21 mouse cellular contexts compared by ENCODE assay signal in the genomic region with DNA sequence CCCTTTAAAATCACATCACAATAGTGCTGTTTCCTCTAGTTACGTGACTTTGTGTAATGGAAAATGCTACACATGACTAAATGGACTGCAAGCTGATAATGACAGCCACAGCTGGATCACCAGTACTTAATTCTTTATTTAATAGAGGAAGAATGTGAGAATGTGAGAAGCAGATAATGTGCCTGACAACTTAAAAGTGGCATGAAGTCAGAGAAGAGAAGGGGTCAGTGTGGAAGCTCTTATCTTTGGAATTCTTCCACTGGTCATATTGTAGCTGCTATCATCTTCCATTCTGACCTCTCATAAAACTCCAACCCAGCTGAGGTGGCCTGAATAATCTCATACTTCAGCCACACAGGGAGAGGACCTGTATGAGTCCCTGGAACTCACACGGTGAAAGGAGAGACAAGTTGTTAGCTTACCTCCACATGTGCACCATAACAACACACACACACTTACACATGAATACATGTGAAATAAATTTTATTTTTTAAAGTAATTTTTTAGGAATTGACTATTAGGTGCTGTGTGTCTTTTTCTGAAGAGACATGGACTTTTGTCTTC.
"Had no signal": no experiment of that assay in that cellular context is flagged by ENCODE, and none has a peak within 500 bp of the region (broad histone marks: within the 10 kb centered on the region; RNA-seq: fewer than 3 reads in every experiment).

No protein-coding gene starts in this region.

- H3K4me2 ChIP-seq: limb, embryonic 13.5 days; liver, embryonic 15.5 days; midbrain, embryonic 13.5 days; neural tube, embryonic 13.5 days; stomach, embryonic 15.5 days had no signal

- H3K9me3 ChIP-seq: limb, embryonic 10.5 days; limb, embryonic 13.5 days; liver, embryonic 15.5 days; megakaryocyte, embryonic 14.5 days; midbrain, embryonic 10.5 days; midbrain, embryonic 13.5 days; neural tube, embryonic 13.5 days; stomach, embryonic 15.5 days had no signal

- H3K27ac ChIP-seq: kidney, postnatal 0 days; layer of hippocampus, adult 2 months; limb, embryonic 10.5 days; limb, embryonic 13.5 days; midbrain, embryonic 10.5 days; midbrain, embryonic 13.5 days; neural tube, embryonic 13.5 days; stomach, embryonic 15.5 days had no signal

- H3K4me3 ChIP-seq: layer of hippocampus, adult 2 months; limb, embryonic 10.5 days; limb, embryonic 13.5 days; liver, embryonic 15.5 days; megakaryocyte, embryonic 14.5 days; midbrain, embryonic 10.5 days; midbrain, embryonic 13.5 days; myocyte; neural tube, embryonic 13.5 days; stomach, embryonic 15.5 days had no signal

- H3K9ac ChIP-seq: limb, embryonic 13.5 days; liver, embryonic 15.5 days; midbrain, embryonic 13.5 days; neural tube, embryonic 13.5 days; stomach, embryonic 15.5 days had no signal

- H3K4me1 ChIP-seq: limb, embryonic 10.5 days; megakaryocyte, embryonic 14.5 days; neural tube, embryonic 13.5 days; stomach, embryonic 15.5 days had no signal

- ATAC-seq: midbrain, embryonic 13.5 days; midbrain, embryonic 16.5 days had no signal

- DNase-seq: kidney, postnatal 25 days; layer of hippocampus, adult 9-11 months; liver; lung, adult 2 months; lung, postnatal 36 days; retina, postnatal 1 day; right cerebral cortex, postnatal 25 days; spleen, adult 18-20 months; thymus, postnatal 25 days had no signal

- H3K27me3 ChIP-seq: limb, embryonic 13.5 days; liver, embryonic 15.5 days; megakaryocyte, embryonic 14.5 days; midbrain, embryonic 13.5 days; neural tube, embryonic 13.5 days; stomach, embryonic 15.5 days had no signal

- H3K36me3 ChIP-seq: limb, embryonic 10.5 days; limb, embryonic 13.5 days; liver, embryonic 15.5 days; midbrain, embryonic 10.5 days; midbrain, embryonic 13.5 days; neural tube, embryonic 13.5 days; stomach, embryonic 15.5 days had no signal
